Mouse (Mus musculus) thymus, adult 2 months (tissue): ENCODE data around the gene Syn2. TPM values are rescaled to one million over a fixed set of nuclear protein-coding genes. Genes with fewer than 3 reads are reported as not detected.

Experiments used
- DNase-seq: peaks from one replicate; pipeline ENCODE4 v3.0.0; 2021
- H3K27ac ChIP-seq: fragments of 200-500 bp; 2 replicates; pipeline ENCODE4 v1.5.1; 2012; ENCODE audit warnings: low read length, control low read depth; ENCODE audit not compliant: control insufficient read depth, insufficient read depth
- H3K27me3 ChIP-seq: fragments of 200-500 bp; 2 replicates; pipeline ENCODE4 v1.6.1; 2012; ENCODE audit warnings: mild to moderate bottlenecking, low read length, moderate library complexity, mixed read lengths; ENCODE audit not compliant: control insufficient read depth, insufficient read depth
- H3K36me3 ChIP-seq: fragments of 200-500 bp; 2 replicates; pipeline ENCODE4 v1.6.1; 2012; ENCODE audit warnings: mild to moderate bottlenecking, low read length, moderate library complexity; ENCODE audit not compliant: control insufficient read depth, insufficient read depth
- H3K4me1 ChIP-seq: fragments of 200-500 bp; replicated peaks from 2 replicates; pipeline ENCODE4 v1.6.1; 2012; ENCODE audit warnings: low read length; ENCODE audit not compliant: control insufficient read depth, insufficient read depth
- H3K4me3 ChIP-seq: fragments of 200-500 bp; 2 replicates; pipeline ENCODE4 v1.5.1; 2012; ENCODE audit warnings: mild to moderate bottlenecking, low read length, control low read depth, moderate library complexity; ENCODE audit not compliant: control insufficient read depth, insufficient read depth
- CTCF ChIP-seq: fragments of 200-500 bp; IDR thresholded peaks from 2 replicates; pipeline ENCODE4 v1.5.1; 2012; ENCODE audit warnings: mild to moderate bottlenecking, control low read depth, low read length, moderate library complexity, borderline replicate concordance; ENCODE audit not compliant: control insufficient read depth, poor library complexity, insufficient read depth; ENCODE audit errors: extremely low read depth
- POLR2A ChIP-seq: fragments of 200-500 bp; IDR thresholded peaks from 2 replicates; pipeline ENCODE4 v1.6.1; 2012; ENCODE audit warnings: mild to moderate bottlenecking, low read length, control low read depth, moderate library complexity; ENCODE audit not compliant: control insufficient read depth, poor library complexity, insufficient read depth; ENCODE audit errors: extremely low read depth
- WGBS: fragments of 180-500 bp; shearing (Covaris S2); methylation state at CpG from one replicate; pipeline ENCODE4 v1.1.7; 2018; 5-methylcytosine and 5-hydroxymethylcytosine counted together
- polyA plus RNA-seq: library from polyadenylated mRNA; depleted of rRNA; stranded (reverse); fragments of >200 nt; gene quantifications from 2 replicates; pipeline ENCODE4 v1.2.3, GENCODE M21; 2012

The Syn2 gene
- polyA plus RNA-seq, 1 experiment, result 1.7 TPM

DNA sequence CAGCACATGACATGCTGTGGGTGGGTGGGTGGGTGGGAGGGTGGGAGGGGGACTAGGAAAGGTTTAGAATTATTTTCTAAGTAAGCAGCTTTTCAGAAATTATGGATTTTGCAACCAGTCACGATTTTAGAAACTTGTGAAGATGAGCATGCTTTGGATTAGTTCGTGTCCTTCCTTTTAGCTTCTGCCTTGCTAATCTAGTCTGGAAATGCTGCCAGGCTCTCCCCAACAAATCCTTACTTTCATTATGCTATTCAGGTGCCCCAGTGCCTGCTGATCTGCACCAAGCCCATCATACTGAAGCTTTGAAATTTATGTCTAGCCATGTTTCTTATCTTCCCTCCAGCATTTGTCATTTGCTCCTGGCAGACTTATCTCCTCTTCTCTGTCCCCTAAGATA is 34.8 kb downstream of the Syn2 start:
- no peaks in the 10 kb centered on the region for H3K4me1 ChIP-seq
- H3K36me3 ChIP-seq, result no peaks in the 10 kb centered on the region
- H3K4me3 ChIP-seq, result no peak overlapping the region
- no peak for DNase-seq
- TF ChIP-seq POLR2A (no peak), CTCF (no peak)
- H3K27ac ChIP-seq, result no peak overlapping the region
- no peaks in the 10 kb centered on the region for H3K27me3 ChIP-seq
- WGBS, result 78% methylated on average over 2 of the region's 2 CpGs

DNA sequence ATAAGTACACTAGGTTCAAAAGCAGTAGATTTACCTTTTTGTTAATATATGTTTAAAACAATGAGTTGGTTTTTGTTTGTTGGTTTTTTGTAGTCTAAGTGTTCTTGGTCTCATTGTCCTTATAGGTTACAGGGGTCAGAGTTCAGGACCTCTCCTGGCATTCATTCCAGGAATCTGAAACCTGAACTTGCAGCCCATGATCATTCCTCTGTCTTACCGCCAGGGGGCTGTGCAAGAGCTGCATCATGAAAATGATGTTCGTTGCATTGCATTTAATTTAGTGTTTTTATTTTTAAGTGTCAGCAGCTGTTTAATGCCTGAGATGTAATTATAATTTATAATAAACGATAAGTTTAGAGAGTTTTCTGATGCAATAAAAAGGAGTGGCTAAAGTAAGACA is 40.1 kb downstream of the Syn2 start:
- Histone ChIP-seq H3K36me3 (no peaks in the 10 kb centered on the region), H3K27me3 (no peaks in the 10 kb centered on the region), H3K4me1 (no peaks in the 10 kb centered on the region), H3K4me3 (no peak overlapping the region), H3K27ac (no peak overlapping the region)
- TF ChIP-seq CTCF (no peak), POLR2A (no peak)
- peak; percentile 2 for DNase-seq
- 23% methylated on average over 3 of the region's 3 CpGs for WGBS

- DNase-seq, result peak; percentile 2
- Histone ChIP-seq H3K27me3 (no peaks in the 10 kb centered on the region), H3K27ac (no peak overlapping the region), H3K4me3 (no peak overlapping the region), H3K4me1 (no peaks in the 10 kb centered on the region), H3K36me3 (no peaks in the 10 kb centered on the region)
- TF ChIP-seq CTCF (no peak), POLR2A (no peak)
- 32% methylated on average over 3 of the region's 3 CpGs for WGBS
Observed at GRCm38 (mm10) chr6:115178826-115179225, 44.1 kb downstream of the Syn2 start.

DNA sequence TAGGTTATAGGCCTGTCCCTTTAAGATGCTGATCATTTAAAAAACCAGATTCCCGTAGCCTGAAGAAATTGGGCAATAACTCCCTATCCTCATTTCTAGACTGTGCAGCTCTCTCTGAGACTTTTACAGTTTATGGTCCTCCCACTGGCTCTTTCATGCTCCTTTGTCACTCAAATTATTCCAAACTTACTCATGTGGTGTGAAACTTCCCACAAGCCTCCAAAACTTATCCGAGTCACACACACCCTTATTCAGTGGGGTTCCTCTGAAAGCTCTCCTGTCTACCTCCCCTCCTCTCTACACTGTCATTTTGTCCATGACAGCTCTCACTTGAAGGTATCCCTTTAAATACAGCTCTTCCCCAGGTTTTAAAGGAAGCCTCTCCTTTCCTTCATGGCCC is 46.4 kb downstream of the Syn2 start:
- H3K4me3 ChIP-seq, result no peak overlapping the region
- H3K27me3 ChIP-seq, result no peaks in the 10 kb centered on the region
- 88% methylated on average over 2 of the region's 2 CpGs for WGBS
- no peaks in the 10 kb centered on the region for H3K4me1 ChIP-seq
- DNase-seq, result no peak
- TF ChIP-seq POLR2A (no peak), CTCF (no peak)
- no peak overlapping the region for H3K27ac ChIP-seq
- no peaks in the 10 kb centered on the region for H3K36me3 ChIP-seq

- Histone ChIP-seq H3K27ac (no peak overlapping the region), H3K27me3 (no peaks in the 10 kb centered on the region), H3K36me3 (no peaks in the 10 kb centered on the region), H3K4me1 (no peaks in the 10 kb centered on the region), H3K4me3 (no peak overlapping the region)
- 92% methylated on average over 7 of the region's 7 CpGs for WGBS
- no peak for TF ChIP-seq POLR2A
- TF ChIP-seq CTCF, result no peak
- DNase-seq, result no peak
Observed at GRCm38 (mm10) chr6:115191111-115191510, 56.4 kb downstream of the Syn2 start.

DNA sequence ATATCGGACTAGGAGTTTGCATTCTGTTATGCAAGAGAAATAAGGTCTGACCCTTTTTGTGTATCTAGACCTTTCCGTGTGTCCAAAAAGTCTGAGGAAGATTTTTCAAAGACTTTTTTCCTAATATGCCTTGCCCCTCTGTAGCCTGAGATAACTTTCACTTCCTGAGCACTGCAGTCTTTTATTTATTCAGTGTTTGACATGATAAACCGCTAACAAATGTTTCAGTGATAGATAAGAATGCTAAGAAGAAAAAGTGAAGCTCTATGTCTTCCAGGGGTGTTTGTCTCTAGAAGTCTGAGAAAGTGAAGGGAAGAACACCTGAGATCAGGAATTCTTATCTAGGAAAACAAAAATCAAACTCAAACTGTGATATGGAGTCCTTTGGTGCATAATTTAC is 66.1 kb downstream of the Syn2 start:
- Histone ChIP-seq H3K4me3 (no peak overlapping the region), H3K36me3 (no peaks in the 10 kb centered on the region), H3K27me3 (no peaks in the 10 kb centered on the region), H3K27ac (no peak overlapping the region), H3K4me1 (no peaks in the 10 kb centered on the region)
- WGBS, result 86% methylated on average over 3 of the region's 3 CpGs
- no peak for DNase-seq
- no peak for TF ChIP-seq POLR2A
- TF ChIP-seq CTCF, result no peak

- TF ChIP-seq POLR2A (no peak), CTCF (no peak)
- H3K36me3 ChIP-seq, result no peaks in the 10 kb centered on the region
- no peak overlapping the region for H3K27ac ChIP-seq
- H3K4me3 ChIP-seq, result no peak overlapping the region
- DNase-seq, result no peak
- WGBS, result 86% methylated on average over 3 of the region's 3 CpGs
- no peaks in the 10 kb centered on the region for H3K4me1 ChIP-seq
- H3K27me3 ChIP-seq, result no peaks in the 10 kb centered on the region
Observed at GRCm38 (mm10) chr6:115203029-115203428, 68.3 kb downstream of the Syn2 start.
